Mouse (Mus musculus): ENCODE measurements at regions not wholly inside any gene's neighbourhood (a gene's known extent, or its start where the extent isn't known, plus 50 kb on each side); places are given as distances from the start of the nearest gene placed in this dataset.

DNA sequence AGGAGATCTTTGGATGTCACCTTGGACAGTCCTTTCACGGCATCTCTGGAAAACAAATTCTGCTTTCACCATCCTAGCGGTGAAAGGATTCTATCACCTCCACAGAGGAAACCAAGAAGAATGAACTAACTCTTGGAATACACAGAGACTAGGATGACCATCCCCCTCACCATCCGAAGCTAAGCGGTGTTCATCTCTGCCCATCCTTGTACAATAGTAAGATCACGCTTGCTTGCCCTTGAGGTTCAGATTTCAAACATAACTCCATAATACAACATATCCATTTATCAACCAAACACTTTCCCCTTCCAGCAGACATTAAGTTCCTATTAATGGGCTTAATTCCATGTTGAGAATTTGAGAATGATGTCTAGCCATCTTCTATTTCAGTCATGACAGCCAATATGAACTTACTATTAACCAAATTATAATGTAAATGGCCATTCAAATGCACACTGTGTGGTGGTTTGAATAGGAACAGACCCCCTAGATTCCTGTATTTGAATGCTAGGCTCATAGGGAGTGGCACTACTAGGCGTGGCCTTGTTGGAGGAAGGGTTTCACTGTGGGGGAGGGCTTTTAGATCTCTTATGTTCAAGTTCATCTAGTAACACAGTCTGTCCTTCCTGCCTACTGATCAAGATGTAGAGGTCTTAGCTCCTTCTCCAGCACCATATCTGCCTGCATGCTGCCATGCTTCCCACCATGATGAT, 281.4 kb downstream of the Adamts20 start:
- no peak for DNase-seq (ENCODE audit: low spot score, missing footprints)
- no peak overlapping the region for H3K4me2 ChIP-seq
- 96% methylated on average over 6 of the region's 6 CpGs for WGBS
- no peaks in the 10 kb centered on the region for H3K27me3 ChIP-seq (ENCODE audit: control insufficient read depth, insufficient read depth, low read length)
- no peak overlapping the region for H3K9ac ChIP-seq (ENCODE audit: low read length)
- ATAC-seq (ENCODE audit: low FRiP score) = no peak
- no peak overlapping the region for H3K4me3 ChIP-seq (ENCODE audit: low read depth, low read length)
- no peaks in the 10 kb centered on the region for H3K4me1 ChIP-seq (ENCODE audit: control insufficient read depth, insufficient read depth, low read length)
- H3K27ac ChIP-seq (ENCODE audit: low read depth, low read length) = no peak overlapping the region
- no peaks in the 10 kb centered on the region for H3K9me3 ChIP-seq (ENCODE audit: control insufficient read depth, low read length)
- H3K36me3 ChIP-seq (ENCODE audit: control insufficient read depth, insufficient read depth, low read length) = no peaks in the 10 kb centered on the region

DNA sequence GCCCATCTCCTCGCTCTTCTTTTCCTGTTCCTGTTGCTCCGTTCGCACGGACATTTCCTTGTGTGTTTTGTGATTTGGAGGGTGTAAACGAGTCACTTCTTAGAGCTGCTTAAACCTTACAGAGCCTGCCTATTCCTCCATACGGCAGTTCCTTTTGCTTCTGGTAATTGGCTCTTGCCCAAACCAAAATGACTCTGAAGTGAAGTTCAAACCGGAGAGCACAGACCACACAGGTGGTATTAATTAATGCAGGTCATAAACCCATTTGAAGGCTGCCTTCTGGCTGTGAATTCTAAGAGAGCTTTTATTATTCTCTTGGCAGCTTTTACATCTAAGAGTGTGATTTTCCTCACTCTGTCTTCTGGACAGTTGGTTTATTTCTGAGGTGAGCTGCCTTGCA, 291.1 kb downstream of the Adamts20 start:
- no peak for DNase-seq (ENCODE audit: low spot score, missing footprints)
- 83% methylated on average over 7 of the region's 7 CpGs for WGBS
- Histone ChIP-seq H3K27me3 (ENCODE audit: control insufficient read depth, insufficient read depth, low read length) (no peaks in the 10 kb centered on the region), H3K9ac (ENCODE audit: low read length) (no peak overlapping the region), H3K36me3 (ENCODE audit: control insufficient read depth, insufficient read depth, low read length) (no peaks in the 10 kb centered on the region), H3K9me3 (ENCODE audit: control insufficient read depth, low read length) (no peaks in the 10 kb centered on the region), H3K4me1 (ENCODE audit: control insufficient read depth, insufficient read depth, low read length) (no peaks in the 10 kb centered on the region), H3K27ac (ENCODE audit: low read depth, low read length) (no peak overlapping the region), H3K4me2 (no peak overlapping the region), H3K4me3 (ENCODE audit: low read depth, low read length) (no peak overlapping the region)
- no peak for ATAC-seq (ENCODE audit: low FRiP score)

DNA sequence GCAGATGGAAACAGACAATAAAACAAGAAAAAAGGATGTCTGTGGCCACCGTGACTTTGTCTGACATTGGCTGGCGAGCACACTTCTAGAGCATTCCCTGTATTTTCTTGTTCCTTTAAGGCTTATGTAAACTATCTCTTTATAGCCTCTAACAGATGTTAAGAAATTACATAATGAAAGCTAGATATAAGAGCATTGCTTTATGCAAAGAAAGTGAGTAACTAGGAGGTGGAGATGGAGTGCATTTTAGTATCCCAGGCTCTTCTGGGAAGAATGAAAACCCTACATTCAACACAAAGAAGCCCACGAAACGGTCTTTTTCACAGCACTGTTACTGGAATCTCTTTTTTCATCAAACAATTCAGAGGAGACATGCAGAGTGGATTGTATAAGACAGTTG, 304.4 kb downstream of the Adamts20 start:
- Histone ChIP-seq H3K4me1 (ENCODE audit: control insufficient read depth, insufficient read depth, low read length) (no peaks in the 10 kb centered on the region), H3K27ac (ENCODE audit: low read depth, low read length) (no peak overlapping the region), H3K27me3 (ENCODE audit: control insufficient read depth, insufficient read depth, low read length) (no peaks in the 10 kb centered on the region), H3K4me2 (no peak overlapping the region), H3K36me3 (ENCODE audit: control insufficient read depth, insufficient read depth, low read length) (no peaks in the 10 kb centered on the region), H3K9me3 (ENCODE audit: control insufficient read depth, low read length) (no peaks in the 10 kb centered on the region), H3K9ac (ENCODE audit: low read length) (no peak overlapping the region), H3K4me3 (ENCODE audit: low read depth, low read length) (no peak overlapping the region)
- DNase-seq (ENCODE audit: low spot score, missing footprints) (no peak), ATAC-seq (ENCODE audit: low FRiP score) (no peak)
- WGBS = 93% methylated on average over 4 of the region's 4 CpGs

DNA sequence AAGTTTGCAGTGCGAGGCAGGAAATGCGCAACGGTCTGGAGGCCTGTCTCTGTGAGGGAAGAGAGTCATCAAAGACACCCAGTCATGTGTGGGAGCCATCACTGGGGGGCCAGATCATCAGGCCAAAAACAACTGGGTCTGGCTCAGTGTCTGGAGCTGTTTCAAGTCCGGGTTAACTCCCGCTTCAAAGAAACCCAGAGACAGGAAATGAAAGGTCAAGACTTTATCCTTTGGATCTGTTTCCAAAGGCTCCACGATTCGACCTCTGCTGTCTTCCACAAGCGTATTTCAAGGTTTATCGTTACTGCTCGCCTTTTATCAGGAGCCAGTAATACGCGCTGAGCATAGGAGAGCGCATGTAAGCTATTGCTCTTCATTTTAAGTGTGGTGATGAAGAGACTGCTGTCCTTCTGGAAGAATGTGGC, 325.7 kb downstream of the Adamts20 start:
- DNase-seq (ENCODE audit: low spot score, missing footprints) (no peak), ATAC-seq (ENCODE audit: low FRiP score) (no peak)
- Histone ChIP-seq H3K9me3 (ENCODE audit: control insufficient read depth, low read length) (no peaks in the 10 kb centered on the region), H3K4me3 (ENCODE audit: low read depth, low read length) (no peak overlapping the region), H3K27ac (ENCODE audit: low read depth, low read length) (no peak overlapping the region), H3K27me3 (ENCODE audit: control insufficient read depth, insufficient read depth, low read length) (no peaks in the 10 kb centered on the region), H3K36me3 (ENCODE audit: control insufficient read depth, insufficient read depth, low read length) (no peaks in the 10 kb centered on the region), H3K4me1 (ENCODE audit: control insufficient read depth, insufficient read depth, low read length) (no peaks in the 10 kb centered on the region), H3K4me2 (no peak overlapping the region), H3K9ac (ENCODE audit: low read length) (no peak overlapping the region)
- WGBS = 74% methylated on average over 13 of the region's 13 CpGs

DNA sequence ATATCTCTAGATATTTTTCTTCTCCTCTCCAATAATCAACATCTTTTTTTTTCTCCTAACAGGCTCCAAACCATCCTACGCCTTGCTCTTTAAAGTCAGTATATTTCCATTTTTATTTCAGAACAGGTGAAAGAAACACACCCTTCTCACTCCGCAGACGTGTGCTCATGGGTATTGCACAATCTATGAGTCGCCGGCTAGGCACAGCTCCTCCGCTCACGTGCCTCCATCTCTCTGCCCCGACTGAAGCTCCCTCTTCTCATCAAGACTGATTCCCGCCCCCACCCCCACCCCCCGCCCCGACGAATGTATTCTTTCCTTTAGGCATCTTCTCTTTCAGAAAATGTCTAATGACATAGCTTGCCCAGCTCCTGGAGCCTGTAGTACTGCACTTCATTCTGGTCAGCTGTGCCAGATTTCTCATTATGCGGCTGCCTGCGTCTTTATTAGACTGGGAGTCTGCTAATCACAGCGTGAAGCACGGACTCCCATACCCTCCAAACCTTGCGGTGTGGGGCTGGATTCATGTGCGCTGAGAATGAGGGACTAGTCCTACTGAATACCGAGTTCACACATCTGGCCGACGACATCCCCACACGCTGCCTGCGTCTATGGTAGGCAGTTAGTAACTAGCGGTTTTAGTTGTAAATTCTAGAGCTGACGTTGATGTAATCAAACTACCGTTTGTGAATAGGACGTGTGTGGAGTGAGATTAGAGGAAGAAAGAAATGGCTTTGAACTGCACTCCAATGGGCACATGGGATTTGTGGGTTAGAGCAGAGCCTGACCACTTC, 327.9 kb downstream of the Adamts20 start:
- DNase-seq (ENCODE audit: low spot score, missing footprints) = no peak
- no peak overlapping the region for H3K9ac ChIP-seq (ENCODE audit: low read length)
- no peaks in the 10 kb centered on the region for H3K27me3 ChIP-seq (ENCODE audit: control insufficient read depth, insufficient read depth, low read length)
- H3K4me2 ChIP-seq = no peak overlapping the region
- H3K4me1 ChIP-seq (ENCODE audit: control insufficient read depth, insufficient read depth, low read length) = no peaks in the 10 kb centered on the region
- H3K27ac ChIP-seq (ENCODE audit: low read depth, low read length) = no peak overlapping the region
- H3K4me3 ChIP-seq (ENCODE audit: low read depth, low read length) = no peak overlapping the region
- ATAC-seq (ENCODE audit: low FRiP score) = peak; percentile 57
- WGBS = 76% methylated on average over 27 of the region's 27 CpGs
- no peaks in the 10 kb centered on the region for H3K9me3 ChIP-seq (ENCODE audit: control insufficient read depth, low read length)
- H3K36me3 ChIP-seq (ENCODE audit: control insufficient read depth, insufficient read depth, low read length) = no peaks in the 10 kb centered on the region

DNA sequence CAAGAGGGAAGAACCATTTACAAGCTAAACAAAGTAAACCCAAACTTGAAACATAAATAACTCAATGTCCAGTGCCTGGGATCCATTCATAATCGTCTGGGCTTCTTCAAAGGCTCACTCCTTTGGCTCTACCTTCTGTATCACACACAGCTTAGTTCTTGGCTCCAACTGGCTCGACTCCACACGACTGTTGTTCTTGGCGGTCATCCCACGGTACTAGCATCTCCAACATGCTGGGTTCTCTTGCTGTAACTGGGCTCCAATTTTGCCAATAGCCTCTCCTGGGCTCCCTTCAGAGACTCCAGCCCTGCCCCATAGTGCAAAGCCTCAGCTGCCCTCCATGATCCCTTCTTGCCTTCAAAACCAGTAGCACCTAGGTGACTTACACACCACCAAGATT, 352.4 kb downstream of the Adamts20 start:
- Histone ChIP-seq H3K4me3 (ENCODE audit: low read depth, low read length) (no peak overlapping the region), H3K9me3 (ENCODE audit: control insufficient read depth, low read length) (no peaks in the 10 kb centered on the region), H3K27ac (ENCODE audit: low read depth, low read length) (no peak overlapping the region), H3K4me2 (no peak overlapping the region), H3K36me3 (ENCODE audit: control insufficient read depth, insufficient read depth, low read length) (no peaks in the 10 kb centered on the region), H3K9ac (ENCODE audit: low read length) (no peak overlapping the region), H3K4me1 (ENCODE audit: control insufficient read depth, insufficient read depth, low read length) (no peaks in the 10 kb centered on the region), H3K27me3 (ENCODE audit: control insufficient read depth, insufficient read depth, low read length) (no peaks in the 10 kb centered on the region)
- ATAC-seq (ENCODE audit: low FRiP score) (no peak), DNase-seq (ENCODE audit: low spot score, missing footprints) (no peak)
- whole genome bisulfite sequencing = 95% methylated on average over 5 of the region's 5 CpGs

DNA sequence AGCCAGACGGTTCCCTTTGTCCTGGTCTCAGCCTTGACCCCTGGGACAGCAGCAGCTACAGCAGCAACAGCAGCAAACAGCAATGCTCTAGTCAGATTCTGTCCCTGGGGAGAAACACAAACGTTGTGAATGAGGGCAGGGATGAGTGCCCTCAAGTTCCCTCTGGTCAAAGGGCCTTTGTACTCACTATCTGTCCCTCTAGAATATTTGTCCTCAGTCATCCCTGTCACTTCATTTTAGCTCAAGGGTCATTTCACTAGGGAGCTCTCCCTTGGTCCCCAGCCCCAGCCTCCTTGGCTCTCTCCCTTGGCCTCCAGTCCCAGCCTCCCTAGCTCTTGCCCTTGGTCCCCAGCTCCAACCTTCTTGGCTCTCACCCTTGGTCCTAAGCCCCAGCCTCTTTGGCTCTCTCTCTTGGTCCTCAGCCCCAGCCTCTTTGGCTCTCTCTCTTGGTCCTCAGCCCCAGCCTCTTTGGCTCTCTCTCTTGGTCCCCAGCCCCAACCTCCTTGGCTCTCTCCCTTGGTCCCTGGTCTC, 358.0 kb downstream of the Adamts20 start:
- WGBS = 51% methylated on average over 2 of the region's 2 CpGs
- no peak overlapping the region for H3K4me2 ChIP-seq
- ATAC-seq (ENCODE audit: low FRiP score) = no peak

DNA sequence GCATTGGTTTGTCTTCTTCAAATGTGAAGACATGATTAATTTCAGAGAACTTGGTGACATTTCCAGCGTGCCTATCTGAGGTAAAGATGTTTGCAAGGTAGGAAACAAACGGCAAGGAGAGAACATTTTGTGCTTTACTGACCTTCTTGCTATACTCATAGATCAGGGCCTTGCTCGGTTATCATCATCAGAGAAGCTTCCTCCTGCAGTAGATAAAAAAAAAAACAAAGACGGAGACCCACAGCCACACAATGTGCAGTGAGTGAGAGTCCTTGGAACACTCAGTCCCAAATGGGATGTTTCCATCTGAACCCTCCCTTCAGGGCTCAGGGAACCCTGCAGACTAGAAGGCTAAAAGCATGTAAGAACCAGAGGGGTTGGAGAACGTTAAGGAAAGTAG, 374.6 kb downstream of the Adamts20 start:
- no peaks in the 10 kb centered on the region for H3K9me3 ChIP-seq (ENCODE audit: control insufficient read depth, low read length)
- H3K36me3 ChIP-seq (ENCODE audit: control insufficient read depth, insufficient read depth, low read length) = no peaks in the 10 kb centered on the region
- no peak overlapping the region for H3K9ac ChIP-seq (ENCODE audit: low read length)
- H3K27me3 ChIP-seq (ENCODE audit: control insufficient read depth, insufficient read depth, low read length) = no peaks in the 10 kb centered on the region
- ATAC-seq (ENCODE audit: low FRiP score) = no peak
- no peak overlapping the region for H3K27ac ChIP-seq (ENCODE audit: low read depth, low read length)
- H3K4me3 ChIP-seq (ENCODE audit: low read depth, low read length) = no peak overlapping the region
- no peak overlapping the region for H3K4me2 ChIP-seq
- peak; percentile 70 for DNase-seq (ENCODE audit: low spot score, missing footprints)
- no peaks in the 10 kb centered on the region for H3K4me1 ChIP-seq (ENCODE audit: control insufficient read depth, insufficient read depth, low read length)
- 84% methylated on average over 5 of the region's 5 CpGs for WGBS

More for the DNA sequence above, 358.0 kb downstream of the Adamts20 start:
- Histone ChIP-seq H3K4me1 (ENCODE audit: control insufficient read depth, insufficient read depth, low read length) (no peaks in the 10 kb centered on the region), H3K27me3 (ENCODE audit: control insufficient read depth, insufficient read depth, low read length) (no peaks in the 10 kb centered on the region), H3K27ac (ENCODE audit: low read depth, low read length) (no peak overlapping the region), H3K9ac (ENCODE audit: low read length) (no peak overlapping the region), H3K9me3 (ENCODE audit: control insufficient read depth, low read length) (no peaks in the 10 kb centered on the region), H3K36me3 (ENCODE audit: control insufficient read depth, insufficient read depth, low read length) (no peaks in the 10 kb centered on the region), H3K4me3 (ENCODE audit: low read depth, low read length) (no peak overlapping the region)
- DNase-seq (ENCODE audit: low spot score, missing footprints) = no peak

DNA sequence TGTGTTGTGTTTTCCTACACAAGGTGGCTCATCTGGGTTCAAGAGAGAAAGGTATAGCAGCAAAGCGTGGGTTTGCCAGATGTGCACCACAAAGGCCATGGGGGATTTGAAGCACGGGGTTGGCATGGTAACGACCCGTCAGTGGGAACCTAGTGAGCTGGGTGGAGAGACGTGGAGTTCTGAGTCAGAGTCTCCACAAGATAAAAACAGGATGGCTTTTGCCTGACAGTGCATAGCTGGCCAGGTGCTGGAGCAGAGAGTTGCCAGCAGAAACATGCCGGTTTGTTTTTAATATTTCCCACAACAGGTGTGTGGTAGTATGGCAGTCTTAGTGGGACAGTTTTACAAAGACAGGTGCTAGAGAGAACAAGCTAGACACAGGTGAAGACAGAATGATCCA, 375.4 kb downstream of the Adamts20 start:
- no peak overlapping the region for H3K9ac ChIP-seq (ENCODE audit: low read length)
- no peaks in the 10 kb centered on the region for H3K27me3 ChIP-seq (ENCODE audit: control insufficient read depth, insufficient read depth, low read length)
- H3K36me3 ChIP-seq (ENCODE audit: control insufficient read depth, insufficient read depth, low read length) = no peaks in the 10 kb centered on the region
- peak; percentile 61 for DNase-seq (ENCODE audit: low spot score, missing footprints)
- H3K27ac ChIP-seq (ENCODE audit: low read depth, low read length) = no peak overlapping the region
- H3K4me1 ChIP-seq (ENCODE audit: control insufficient read depth, insufficient read depth, low read length) = no peaks in the 10 kb centered on the region
- ATAC-seq (ENCODE audit: low FRiP score) = no peak
- H3K4me3 ChIP-seq (ENCODE audit: low read depth, low read length) = no peak overlapping the region
- H3K4me2 ChIP-seq = no peak overlapping the region
- H3K9me3 ChIP-seq (ENCODE audit: control insufficient read depth, low read length) = no peaks in the 10 kb centered on the region
- WGBS = 73% methylated on average over 6 of the region's 6 CpGs

All from midbrain, embryonic 11.5 days (tissue).